Mouse (Mus musculus) liver, embryonic 13.5 days (tissue): ENCODE data around the gene Napsa. TPM values are rescaled to one million over a fixed set of nuclear protein-coding genes. Genes with fewer than 3 reads are reported as not detected.

ENCODE experiments used
- ATAC-seq: fragments of 200-750 bp; cut with Nextera tagmentation; 2 replicates; pipeline ENCODE4 v1.8.0; 2017; ENCODE audit warnings: low read depth, mild to moderate bottlenecking, moderate number of reproducible peaks, moderate library complexity
- DNase-seq: peaks from one replicate; pipeline ENCODE4 v3.0.0; 2022
- H3K27ac ChIP-seq: fragments of 300-500 bp; sonication (generic); 2 replicates; pipeline ENCODE4 v1.5.1; 2015; ENCODE audit warnings: moderate library complexity, mild to moderate bottlenecking, inconsistent platforms
- H3K27me3 ChIP-seq: fragments of 300-500 bp; sonication (generic); 2 replicates; pipeline ENCODE4 v1.6.1; 2015; ENCODE audit warnings: mild to moderate bottlenecking, inconsistent platforms
- H3K36me3 ChIP-seq: fragments of 300-500 bp; sonication (generic); 2 replicates; pipeline ENCODE4 v1.6.1; 2015; ENCODE audit warnings: mild to moderate bottlenecking, inconsistent platforms
- H3K4me1 ChIP-seq: fragments of 300-500 bp; sonication (generic); replicated peaks from 2 replicates; pipeline ENCODE4 v1.6.1; 2015; ENCODE audit warnings: inconsistent platforms
- H3K4me2 ChIP-seq: fragments of 300-500 bp; sonication (generic); 2 replicates; pipeline ENCODE4 v1.6.1; 2015; ENCODE audit warnings: inconsistent platforms, mild to moderate bottlenecking, moderate library complexity
- H3K4me3 ChIP-seq: fragments of 300-500 bp; sonication (generic); replicated peaks from 2 replicates; pipeline ENCODE4 v1.5.1; 2015; ENCODE audit warnings: mild to moderate bottlenecking, inconsistent platforms
- H3K9ac ChIP-seq: fragments of 300-500 bp; sonication (generic); 2 replicates; pipeline ENCODE4 v1.6.1; 2015; ENCODE audit warnings: mild to moderate bottlenecking, inconsistent platforms
- H3K9me3 ChIP-seq: fragments of 300-500 bp; sonication (generic); replicated peaks from 2 replicates; pipeline ENCODE4 v1.6.1; 2016; ENCODE audit warnings: inconsistent platforms
- WGBS: fragments of 180-500 bp; shearing (Covaris S2); methylation state at CpG from one replicate; pipeline ENCODE4 v1.1.7; 2015; ENCODE audit not compliant: insufficient replicate concordance; 5-methylcytosine and 5-hydroxymethylcytosine counted together
- polyA plus RNA-seq: library from polyadenylated mRNA; unstranded; fragments of >200 nt; fragmentation: Nextera tagmentation; extraction: Ambion mirVana; gene quantifications from 2 replicates; pipeline ENCODE4 v1.2.1, GENCODE M21; 2015

The Napsa gene
- polyA plus RNA-seq, 1 experiment from 2014 or later = 5.1 TPM

- Histone ChIP-seq H3K9me3 (no peaks in the 10 kb centered on the region), H3K4me1 (no peaks in the 10 kb centered on the region), H3K9ac (no peak overlapping the region), H3K4me2 (no peak overlapping the region), H3K36me3 (no peaks in the 10 kb centered on the region), H3K27ac (no peak overlapping the region), H3K4me3 (no peak overlapping the region), H3K27me3 (peaks cover 32% of the 10 kb centered on the region)
- ATAC-seq (no peak), DNase-seq (no peak)
- 50% methylated on average over 3 of the region's 3 CpGs for WGBS
Measured at GRCm38 (mm10) chr7:44617059-44617458, 44.9 kb downstream of the Napsa start.

GRCm38 (mm10) chr7:44623714-44624542, 51.7 kb downstream of the Napsa start:
- ATAC-seq (no peak), DNase-seq (no peak)
- WGBS = 34% methylated on average over 18 of the region's 18 CpGs

GRCm38 (mm10) chr7:44624543-44624826, 52.3 kb downstream of the Napsa start:
- 55% methylated on average over 3 of the region's 3 CpGs for WGBS
- Histone ChIP-seq H3K4me3 (no peak overlapping the region), H3K36me3 (no peaks in the 10 kb centered on the region), H3K9ac (no peak overlapping the region), H3K4me1 (no peaks in the 10 kb centered on the region), H3K9me3 (no peaks in the 10 kb centered on the region), H3K27ac (no peak overlapping the region), H3K4me2 (no peak overlapping the region), H3K27me3 (no peaks in the 10 kb centered on the region)
- ATAC-seq (no peak), DNase-seq (no peak)

More at GRCm38 (mm10) chr7:44623714-44624542, 51.7 kb downstream of the Napsa start:
- no peak overlapping the region for H3K4me3 ChIP-seq
- no peaks in the 10 kb centered on the region for H3K27me3 ChIP-seq
- no peak overlapping the region for H3K4me2 ChIP-seq
- no peak overlapping the region for H3K27ac ChIP-seq
- H3K36me3 ChIP-seq = no peaks in the 10 kb centered on the region
- no peaks in the 10 kb centered on the region for H3K4me1 ChIP-seq
- H3K9me3 ChIP-seq = no peaks in the 10 kb centered on the region
- H3K9ac ChIP-seq = no peak overlapping the region

- WGBS = 52% methylated on average over 14 of the region's 14 CpGs
- no peaks in the 10 kb centered on the region for H3K9me3 ChIP-seq
Measured at GRCm38 (mm10) chr7:44624828-44625227, 52.6 kb downstream of the Napsa start.

GRCm38 (mm10) chr7:44625241-44626067, 53.3 kb downstream of the Napsa start:
- no peaks in the 10 kb centered on the region for H3K27me3 ChIP-seq
- 68% methylated on average over 13 of the region's 13 CpGs for WGBS
- H3K4me3 ChIP-seq = no peak overlapping the region
- no peak for ATAC-seq
- H3K27ac ChIP-seq = no peak overlapping the region
- no peaks in the 10 kb centered on the region for H3K4me1 ChIP-seq
- no peaks in the 10 kb centered on the region for H3K36me3 ChIP-seq
- no peaks in the 10 kb centered on the region for H3K9me3 ChIP-seq
- no peak for DNase-seq
- no peak overlapping the region for H3K4me2 ChIP-seq
- no peak overlapping the region for H3K9ac ChIP-seq

More at GRCm38 (mm10) chr7:44624828-44625227, 52.6 kb downstream of the Napsa start:
- H3K36me3 ChIP-seq = no peaks in the 10 kb centered on the region
- H3K4me1 ChIP-seq = no peaks in the 10 kb centered on the region
- ATAC-seq = no peak
- DNase-seq = no peak
- H3K4me2 ChIP-seq = no peak overlapping the region
- no peak overlapping the region for H3K9ac ChIP-seq
- no peak overlapping the region for H3K27ac ChIP-seq
- H3K4me3 ChIP-seq = no peak overlapping the region
- H3K27me3 ChIP-seq = no peaks in the 10 kb centered on the region

GRCm38 (mm10) chr7:44626068-44626385, 53.8 kb downstream of the Napsa start:
- no peak overlapping the region for H3K4me2 ChIP-seq
- H3K27ac ChIP-seq = no peak overlapping the region
- WGBS = 39% methylated on average over 1 of the region's 1 CpGs
- H3K27me3 ChIP-seq = no peaks in the 10 kb centered on the region
- ATAC-seq = no peak
- H3K36me3 ChIP-seq = no peaks in the 10 kb centered on the region
- H3K4me1 ChIP-seq = no peaks in the 10 kb centered on the region
- no peak overlapping the region for H3K9ac ChIP-seq
- H3K9me3 ChIP-seq = no peaks in the 10 kb centered on the region
- H3K4me3 ChIP-seq = no peak overlapping the region
- DNase-seq = no peak

- ATAC-seq (no peak), DNase-seq (no peak)
- no peak overlapping the region for H3K4me3 ChIP-seq
- no peaks in the 10 kb centered on the region for H3K9me3 ChIP-seq
- H3K4me2 ChIP-seq = no peak overlapping the region
- no peak overlapping the region for H3K27ac ChIP-seq
- H3K36me3 ChIP-seq = no peaks in the 10 kb centered on the region
- no peaks in the 10 kb centered on the region for H3K27me3 ChIP-seq
- no peak overlapping the region for H3K9ac ChIP-seq
- WGBS = 54% methylated on average over 13 of the region's 13 CpGs
- H3K4me1 ChIP-seq = no peaks in the 10 kb centered on the region
Measured at GRCm38 (mm10) chr7:44626966-44627365, 54.8 kb downstream of the Napsa start.

GRCm38 (mm10) chr7:44628402-44629034, 56.3 kb downstream of the Napsa start:
- no peaks in the 10 kb centered on the region for H3K36me3 ChIP-seq
- ATAC-seq = no peak
- no peak overlapping the region for H3K9ac ChIP-seq
- no peak overlapping the region for H3K4me3 ChIP-seq
- H3K27me3 ChIP-seq = peaks cover 4% of the 10 kb centered on the region; the same call in 1 of the 2 replicates
- no peaks in the 10 kb centered on the region for H3K9me3 ChIP-seq
- no peak for DNase-seq
- H3K4me2 ChIP-seq = no peak overlapping the region
- 68% methylated on average over 15 of the region's 15 CpGs for WGBS
- no peak overlapping the region for H3K27ac ChIP-seq
- H3K4me1 ChIP-seq = no peaks in the 10 kb centered on the region

- H3K4me1 ChIP-seq = no peaks in the 10 kb centered on the region
- no peak overlapping the region for H3K4me3 ChIP-seq
- ATAC-seq (no peak), DNase-seq (no peak)
- no peaks in the 10 kb centered on the region for H3K9me3 ChIP-seq
- peaks cover 16% of the 10 kb centered on the region for H3K27me3 ChIP-seq
- 62% methylated on average over 13 of the region's 13 CpGs for WGBS
- H3K4me2 ChIP-seq = no peak overlapping the region
- no peaks in the 10 kb centered on the region for H3K36me3 ChIP-seq
- no peak overlapping the region for H3K27ac ChIP-seq
- H3K9ac ChIP-seq = no peak overlapping the region
Measured at GRCm38 (mm10) chr7:44630437-44630836, 58.3 kb downstream of the Napsa start.

- H3K27me3 ChIP-seq = peaks cover 19% of the 10 kb centered on the region
- ATAC-seq = no peak
Measured at GRCm38 (mm10) chr7:44632676-44633075, 60.5 kb downstream of the Napsa start.

GRCm38 (mm10) chr7:44633407-44633806, 61.2 kb downstream of the Napsa start:
- no peak overlapping the region for H3K4me2 ChIP-seq
- H3K27me3 ChIP-seq = peaks cover 24% of the 10 kb centered on the region
- H3K4me1 ChIP-seq = no peaks in the 10 kb centered on the region
- no peaks in the 10 kb centered on the region for H3K9me3 ChIP-seq
- WGBS = 16% methylated on average over 15 of the region's 15 CpGs
- no peak for DNase-seq
- H3K27ac ChIP-seq = no peak overlapping the region
- no peaks in the 10 kb centered on the region for H3K36me3 ChIP-seq
- no peak overlapping the region for H3K4me3 ChIP-seq
- H3K9ac ChIP-seq = no peak overlapping the region
- no peak for ATAC-seq

More at GRCm38 (mm10) chr7:44632676-44633075, 60.5 kb downstream of the Napsa start:
- Histone ChIP-seq H3K9ac (no peak overlapping the region), H3K27ac (no peak overlapping the region), H3K9me3 (no peaks in the 10 kb centered on the region), H3K4me3 (no peak overlapping the region), H3K4me1 (no peaks in the 10 kb centered on the region), H3K4me2 (no peak overlapping the region), H3K36me3 (no peaks in the 10 kb centered on the region)
- WGBS = 26% methylated on average over 13 of the region's 13 CpGs
- DNase-seq = no peak
